Mouse (Mus musculus) heart, adult 2 months (tissue): Measurements from ENCODE around the gene Ppp6c. TPM values are rescaled to one million over a fixed set of nuclear protein-coding genes. Genes with fewer than 3 reads are reported as not detected.

Experiments
- DNase-seq, 2 experiments: peaks; one replicate each; pipeline ENCODE4 v3.0.0; 2021
- H3K27ac ChIP-seq: fragments of 200-600 bp; 2 replicates; pipeline ENCODE4 v1.8.1; 2022
- H3K27me3 ChIP-seq: fragments of 200-500 bp; 2 replicates; pipeline ENCODE4 v1.6.1; 2012; ENCODE audit warnings: mild to moderate bottlenecking, low read length, inconsistent platforms, mixed read lengths; ENCODE audit not compliant: control insufficient read depth, insufficient read depth
- H3K36me3 ChIP-seq: fragments of 200-500 bp; 2 replicates; pipeline ENCODE4 v1.6.1; 2012; ENCODE audit warnings: low read length, inconsistent platforms; ENCODE audit not compliant: control insufficient read depth, insufficient read depth
- H3K4me1 ChIP-seq: fragments of 200-500 bp; 2 replicates; pipeline ENCODE4 v1.6.1; 2011; ENCODE audit warnings: low read length; ENCODE audit not compliant: control insufficient read depth, insufficient read depth
- H3K4me3 ChIP-seq: fragments of 200-600 bp; 2 replicates; pipeline ENCODE4 v1.8.1; 2022
- H3K79me2 ChIP-seq: fragments of 200-500 bp; replicated peaks from 2 replicates; pipeline ENCODE4 v1.6.1; 2012; ENCODE audit warnings: mild to moderate bottlenecking, inconsistent platforms, low read length, moderate library complexity, mixed read lengths; ENCODE audit not compliant: control insufficient read depth, insufficient read depth
- H3K9ac ChIP-seq: fragments of 200-500 bp; 2 replicates; pipeline ENCODE4 v1.6.1; 2012; ENCODE audit warnings: low read depth, mild to moderate bottlenecking, control low read depth, inconsistent platforms, low read length, mixed read lengths
- CTCF ChIP-seq: fragments of 200-600 bp; IDR thresholded peaks from 2 replicates; pipeline ENCODE4 v1.8.1; 2022; ENCODE audit warnings: antibody characterized with exemption, mild to moderate bottlenecking, moderate library complexity
- EP300 ChIP-seq: fragments of 200-500 bp; IDR thresholded peaks from 2 replicates; pipeline ENCODE4 v1.6.1; 2011; ENCODE audit warnings: low read depth, low read length, control low read depth; ENCODE audit not compliant: insufficient read depth
- POLR2A ChIP-seq: fragments of 200-500 bp; IDR thresholded peaks from 2 replicates; pipeline ENCODE4 v1.6.1; 2011; ENCODE audit warnings: mild to moderate bottlenecking, low read depth, low read length, control low read depth; ENCODE audit not compliant: insufficient read depth
- WGBS: fragments of 180-500 bp; shearing (Covaris S2); methylation state at CpG from one replicate; pipeline ENCODE4 v1.1.7; 2018; 5-methylcytosine and 5-hydroxymethylcytosine counted together
- intact Hi-C: fragments of 180-260 bp; cut with DNase I; formaldehyde crosslinking; loops from one replicate; pipeline ENCODE4 v1.15.1; 2025
- polyA plus RNA-seq: library from polyadenylated mRNA; depleted of rRNA; stranded (reverse); fragments of >200 nt; gene quantifications from 2 replicates; pipeline ENCODE4 v1.2.3, GENCODE M21; 2012
- total RNA-seq, 2 experiments: library from RNA; stranded (reverse); gene quantifications; 2 replicates each; pipeline ENCODE4 v1.2.3; 2021

Ppp6c gene
- total and polyA plus RNA-seq, 3 experiments, result 21.3 to 61.0 (median 50.0) TPM

GRCm38 (mm10) chr2:39224621-39225020, 1.6 kb downstream of the Ppp6c start:
- H3K4me1 ChIP-seq, result peaks cover 3% of the 10 kb centered on the region; the same call in 1 of the 2 replicates
- no peak for DNase-seq
- no peak overlapping the region; the same call in 1 of the 2 replicates for H3K27ac ChIP-seq
- H3K27me3 ChIP-seq, result no peaks in the 10 kb centered on the region
- H3K4me3 ChIP-seq, result peak overlapping the region; percentile 67
- H3K79me2 ChIP-seq, result peaks cover 2% of the 10 kb centered on the region; the same call in 1 of the 2 replicates
- H3K9ac ChIP-seq, result no peak overlapping the region
- TF ChIP-seq POLR2A (no peak), CTCF (0 out of 2 replicates have a peak, but pooled peaks have one; percentile 11)
- H3K36me3 ChIP-seq, result peaks cover 13% of the 10 kb centered on the region
- intact Hi-C loops, result no loop called here

- intact Hi-C loops, result no loop called here
Measured at GRCm38 (mm10) chr2:39220010-39220409, 6.2 kb downstream of the Ppp6c start.

GRCm38 (mm10) chr2:39219034-39219433, 7.2 kb downstream of the Ppp6c start:
- no peak for TF ChIP-seq CTCF
- no peak for TF ChIP-seq EP300
- TF ChIP-seq POLR2A, result no peak
- peaks cover 4% of the 10 kb centered on the region for H3K79me2 ChIP-seq
- peaks cover 5% of the 10 kb centered on the region for H3K4me1 ChIP-seq
- peaks cover 6% of the 10 kb centered on the region for H3K36me3 ChIP-seq
- no peak overlapping the region for H3K4me3 ChIP-seq
- no peak for DNase-seq
- no peak overlapping the region for H3K9ac ChIP-seq
- WGBS, result 91% methylated on average over 3 of the region's 3 CpGs
- H3K27ac ChIP-seq, result no peak overlapping the region
- H3K27me3 ChIP-seq, result no peaks in the 10 kb centered on the region
- intact Hi-C loops, result no loop called here

More at GRCm38 (mm10) chr2:39220010-39220409, 6.2 kb downstream of the Ppp6c start:
- 89% methylated on average over 6 of the region's 6 CpGs for WGBS
- Histone ChIP-seq H3K4me1 (peaks cover 8% of the 10 kb centered on the region), H3K36me3 (peaks cover 13% of the 10 kb centered on the region), H3K27ac (no peak overlapping the region), H3K9ac (no peak overlapping the region), H3K4me3 (no peak overlapping the region), H3K79me2 (peaks cover 4% of the 10 kb centered on the region), H3K27me3 (no peaks in the 10 kb centered on the region)
- TF ChIP-seq POLR2A (no peak), CTCF (no peak), EP300 (no peak)
- DNase-seq, result no peak

GRCm38 (mm10) chr2:39217150-39217549, 9.1 kb downstream of the Ppp6c start:
- Histone ChIP-seq H3K27ac (no peak overlapping the region), H3K4me3 (no peak overlapping the region), H3K36me3 (peaks cover 2% of the 10 kb centered on the region; the same call in 1 of the 2 replicates), H3K79me2 (peaks cover 2% of the 10 kb centered on the region; the same call in 1 of the 2 replicates), H3K27me3 (no peaks in the 10 kb centered on the region), H3K4me1 (peaks cover 5% of the 10 kb centered on the region), H3K9ac (no peak overlapping the region)
- intact Hi-C loops, result no loop called here
- TF ChIP-seq POLR2A, result no peak
- TF ChIP-seq EP300, result no peak
- no peak for TF ChIP-seq CTCF
- DNase-seq, result no peak
- WGBS, result 92% methylated on average over 4 of the region's 4 CpGs

GRCm38 (mm10) chr2:39210738-39211137, 15.5 kb downstream of the Ppp6c start:
- no peak overlapping the region for H3K4me3 ChIP-seq
- intact Hi-C loops, result no loop called here
- H3K9ac ChIP-seq, result no peak overlapping the region
- H3K4me1 ChIP-seq, result peaks cover under 1% of the 10 kb centered on the region; the same call in 1 of the 2 replicates
- WGBS, result 85% methylated on average over 4 of the region's 4 CpGs
- H3K36me3 ChIP-seq, result peaks cover 6% of the 10 kb centered on the region
- TF ChIP-seq EP300, result no peak
- no peak for TF ChIP-seq CTCF
- peaks cover 3% of the 10 kb centered on the region; the same call in 1 of the 2 replicates for H3K79me2 ChIP-seq
- H3K27ac ChIP-seq, result no peak overlapping the region
- H3K27me3 ChIP-seq, result no peaks in the 10 kb centered on the region
- no peak for DNase-seq

- Histone ChIP-seq H3K27me3 (no peaks in the 10 kb centered on the region), H3K4me3 (no peak overlapping the region), H3K4me1 (0 out of 2 replicates have a peak, but pooled peaks cover 1% of the 10 kb centered on the region), H3K36me3 (peaks cover 12% of the 10 kb centered on the region), H3K27ac (no peak overlapping the region), H3K79me2 (peaks cover under 1% of the 10 kb centered on the region; the same call in 1 of the 2 replicates), H3K9ac (no peak overlapping the region)
- TF ChIP-seq EP300 (no peak), POLR2A (no peak), CTCF (no peak)
- WGBS, result 76% methylated on average over 2 of the region's 2 CpGs
- no peak for DNase-seq
- intact Hi-C loops, result no loop called here
Measured at GRCm38 (mm10) chr2:39203359-39203758, 22.9 kb downstream of the Ppp6c start.
